Mouse (Mus musculus) mouse trophoblast stem cell (cell line): Measurements from ENCODE around the gene Ptprc.

Experiments
- in situ Hi-C, 2 experiments: fragments of 300-500 bp; cut with MseI, MboI; formaldehyde crosslinking; loops; 2 replicates in 1 of 2; 3 replicates in 1 of 2; pipeline ENCODE4 v1.15.1; 2025

Ptprc gene

GRCm38 (mm10) chr1:138040556-138040955 lies 135.0 kb downstream of the Ptprc start:
- in situ Hi-C loops, result loop anchor here (10.0 kb wide), 3 partner anchors 96 to 716 kb away; no protein-coding TSS in a partner anchor

GRCm38 (mm10) chr1:138039201-138039600 lies 136.3 kb downstream of the Ptprc start:
- in situ Hi-C loops, result no loop called here

GRCm38 (mm10) chr1:138037484-138037883 lies 138.0 kb downstream of the Ptprc start:
- in situ Hi-C loops, result no loop called here

GRCm38 (mm10) chr1:138029649-138030048 lies 145.9 kb downstream of the Ptprc start:
- in situ Hi-C loops, result no loop called here

GRCm38 (mm10) chr1:138025298-138025697 lies 150.2 kb downstream of the Ptprc start:
- in situ Hi-C loops, result no loop called here

DNA sequence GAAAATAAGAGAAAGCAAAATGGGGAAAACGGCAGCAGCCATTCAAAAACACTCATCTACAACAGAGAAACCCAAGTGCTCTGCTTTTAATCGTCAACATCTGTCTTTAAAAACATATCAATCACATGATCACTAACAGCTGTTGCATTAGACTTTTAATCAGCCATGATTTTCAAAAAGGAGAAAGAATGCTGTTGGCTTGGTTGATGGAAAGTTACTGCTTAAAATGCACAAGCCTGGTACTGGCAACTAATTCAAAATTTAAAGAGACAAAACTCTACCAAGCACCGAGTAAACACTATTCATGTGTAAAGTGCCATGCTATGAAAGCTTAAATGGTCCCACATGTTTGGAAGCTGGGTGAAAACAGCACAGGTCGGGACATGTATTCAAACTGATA lies 151.9 kb downstream of the Ptprc start:
- in situ Hi-C loops, result no loop called here

- in situ Hi-C loops, result no loop called here
Observed at GRCm38 (mm10) chr1:138022918-138023295, 152.6 kb downstream of the Ptprc start.

DNA sequence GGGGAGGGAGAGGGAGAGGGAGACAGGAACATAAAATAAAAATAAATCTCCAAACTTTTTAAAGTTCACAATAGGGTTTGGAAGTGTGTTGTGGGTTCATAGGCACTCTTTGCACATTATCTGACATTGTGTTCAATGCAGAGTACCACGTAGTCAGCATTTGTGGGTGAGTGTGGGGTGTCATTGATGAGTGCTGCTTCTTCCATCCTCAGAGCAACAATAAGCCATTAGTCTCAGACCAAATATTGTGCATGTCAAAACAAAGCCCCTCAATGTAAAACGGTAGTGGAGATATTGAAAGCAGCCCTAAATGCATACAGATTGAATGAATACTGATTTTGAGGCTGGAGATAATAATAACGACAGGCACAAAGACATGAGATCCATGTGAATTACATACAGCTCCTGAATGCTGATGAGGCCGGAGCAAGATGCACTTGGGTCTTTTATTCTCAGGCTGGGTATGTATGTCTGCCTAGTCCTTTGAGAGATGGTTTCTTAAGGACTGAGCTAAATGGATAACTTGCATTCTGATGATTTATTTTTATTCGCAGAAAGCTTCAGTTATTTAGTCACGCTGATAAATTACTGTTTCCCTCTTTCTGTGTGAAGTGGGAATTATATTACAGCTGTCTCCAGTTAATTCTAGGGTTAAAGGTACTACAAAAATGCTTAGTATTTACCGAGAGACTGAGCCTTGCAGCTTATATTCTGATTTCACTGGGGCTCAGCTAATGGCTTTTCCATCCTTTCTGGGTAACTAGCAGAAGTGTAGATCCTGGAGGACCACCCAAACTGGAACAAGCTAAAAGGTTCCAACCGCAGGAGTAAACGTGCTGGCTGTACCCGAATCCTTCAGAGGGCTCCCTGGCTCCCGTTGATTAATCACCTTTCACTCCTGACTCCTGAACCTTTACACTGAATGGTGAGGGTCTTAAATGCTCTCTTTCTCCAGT lies 153.3 kb downstream of the Ptprc start:
- in situ Hi-C loops, result no loop called here
